Mouse (Mus musculus) testis, postnatal 10 days (tissue): ENCODE data around the gene Zfp266.
"Not testable (repeated sequence)": the region's sequence is repeated elsewhere in the genome, so short reads cannot be mapped to it uniquely, and the experiment has no call there.

ENCODE experiments used
- DNase-seq: peaks from one replicate; pipeline ENCODE4 v3.0.0; 2021; ENCODE audit warnings: low spot score

Zfp266 gene

DNA sequence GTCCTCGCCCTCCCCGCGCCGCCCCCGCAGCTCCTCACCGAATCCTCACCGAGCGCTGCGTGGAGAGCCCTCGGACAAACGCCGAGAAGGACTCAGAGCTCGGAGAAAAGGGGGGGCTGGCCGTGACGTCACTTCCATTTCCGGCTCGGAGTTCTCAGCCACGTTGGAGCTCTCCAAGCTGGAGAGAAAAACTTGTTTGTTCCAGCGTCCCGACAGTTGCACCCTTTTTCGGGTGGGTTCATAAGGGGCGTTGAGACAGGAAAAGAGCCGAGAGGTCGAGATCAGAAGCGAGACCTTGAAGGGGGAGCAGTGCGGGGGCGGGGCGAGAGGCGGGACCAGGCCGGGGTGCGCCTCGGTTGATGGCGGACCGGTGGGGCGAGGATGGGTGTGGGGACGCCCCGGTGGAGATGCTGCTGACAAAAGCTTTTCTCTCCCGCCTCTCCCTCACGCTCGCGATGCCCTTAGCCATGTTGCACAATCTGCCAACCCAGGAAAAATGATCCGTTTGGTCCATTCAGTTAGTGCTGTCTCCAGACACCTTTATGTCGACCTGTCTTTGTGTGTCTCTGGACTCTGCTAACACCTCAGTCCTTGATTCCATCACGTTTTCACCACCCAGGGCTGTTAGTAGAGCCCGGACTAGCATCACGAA is at the start of gene Zfp266:
Gene Zfp266, minus strand, starts transcription at position 112 of the 652 bp plus-strand sequence.
- DNase-seq = peak; percentile 95

DNA sequence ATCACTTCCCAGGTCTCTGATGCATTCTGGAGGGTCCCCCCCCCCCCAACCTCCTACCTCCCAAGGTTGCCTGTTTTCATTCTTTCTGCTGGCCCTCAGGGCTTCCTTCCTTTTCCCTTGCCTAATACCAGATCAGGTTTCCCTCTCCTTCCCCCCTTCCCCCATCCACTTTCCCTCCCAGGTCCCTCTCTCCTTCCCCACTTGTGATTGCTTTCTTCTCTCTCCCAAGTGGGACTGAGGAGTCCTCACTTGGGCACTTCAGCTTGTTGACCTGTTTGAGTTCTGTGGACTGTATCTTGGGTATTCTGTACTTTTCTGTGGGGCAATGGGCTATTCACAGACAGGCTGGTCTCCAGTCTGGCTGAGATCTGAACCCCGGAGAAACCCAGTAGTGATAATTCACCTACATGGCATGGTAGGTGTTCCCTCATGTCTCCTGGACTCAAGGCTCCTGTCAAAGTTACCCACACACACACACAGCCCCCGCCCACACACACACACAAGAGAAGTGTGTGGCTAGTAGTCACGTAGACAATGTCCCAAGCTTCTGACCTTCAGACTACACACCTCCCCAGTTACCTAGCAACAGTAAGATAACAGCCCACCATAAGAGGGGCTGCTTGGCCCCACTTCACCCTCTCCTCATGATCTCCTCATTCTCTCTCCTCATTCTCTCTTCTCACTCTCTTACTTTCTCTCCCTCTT is 44.3 kb upstream of the Zfp266 start:
- DNase-seq = not testable (repeated sequence)

DNA sequence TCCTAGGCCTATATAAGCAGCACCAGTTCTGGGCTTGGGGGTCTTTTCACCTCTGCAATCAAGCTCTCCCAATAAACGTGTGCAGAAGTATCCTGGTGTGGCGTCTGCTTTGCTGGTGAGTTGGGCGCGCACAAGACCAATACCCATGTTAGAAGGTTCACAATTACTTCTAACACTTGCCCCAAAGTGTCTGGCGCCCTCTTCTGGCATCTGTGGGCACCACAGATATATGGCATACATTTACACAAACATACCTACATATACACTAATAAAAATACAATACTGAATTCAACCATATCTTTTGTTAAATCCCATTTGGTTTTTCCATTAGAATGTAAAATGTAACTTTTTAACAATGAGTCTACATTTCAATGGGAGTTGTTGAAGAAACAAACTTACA is 41.0 kb upstream of the Zfp266 start:
- DNase-seq = no peak

DNA sequence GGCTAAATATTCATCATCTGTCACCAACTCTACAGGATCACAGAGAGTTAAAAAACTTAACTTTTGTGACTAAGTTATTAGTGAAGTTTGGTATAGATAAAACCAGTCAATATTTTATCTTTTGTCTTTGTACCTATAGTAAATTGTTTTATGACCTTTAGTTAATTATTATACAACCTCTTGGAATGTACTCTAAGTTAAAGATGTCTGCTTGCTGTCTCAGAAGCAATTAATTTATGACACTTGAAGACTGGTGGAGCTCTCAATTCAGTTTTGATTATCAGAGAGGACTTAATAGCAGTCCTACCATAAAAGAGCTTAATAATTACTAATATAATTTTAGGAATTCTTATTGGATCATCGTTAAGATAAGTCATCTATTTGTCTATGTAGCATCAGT is 31.5 kb upstream of the Zfp266 start:
- DNase-seq = no peak

DNA sequence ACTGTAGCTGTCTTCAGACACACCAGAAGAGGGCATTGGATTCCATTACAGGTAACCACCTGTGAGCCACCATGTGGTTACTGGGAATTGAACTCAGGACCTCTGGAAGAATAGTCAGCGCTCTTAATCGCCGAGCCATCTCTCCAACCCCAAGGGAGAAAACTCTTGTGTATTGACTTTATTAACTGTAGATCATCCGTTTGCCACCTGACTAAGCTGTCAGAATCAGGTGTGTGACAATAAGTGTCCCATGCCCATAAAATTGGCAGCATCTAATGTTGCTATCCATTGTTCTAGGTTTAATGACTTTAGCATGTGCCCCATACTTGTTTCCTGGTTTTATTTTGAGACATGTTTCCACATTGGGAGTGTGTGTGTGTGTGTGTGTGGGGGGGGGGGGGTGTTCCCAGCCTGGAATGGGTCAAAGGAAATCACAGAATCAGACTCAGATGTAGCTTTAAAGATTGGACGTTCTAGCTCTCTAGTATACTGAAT is 30.6 kb upstream of the Zfp266 start:
- no peak for DNase-seq

DNA sequence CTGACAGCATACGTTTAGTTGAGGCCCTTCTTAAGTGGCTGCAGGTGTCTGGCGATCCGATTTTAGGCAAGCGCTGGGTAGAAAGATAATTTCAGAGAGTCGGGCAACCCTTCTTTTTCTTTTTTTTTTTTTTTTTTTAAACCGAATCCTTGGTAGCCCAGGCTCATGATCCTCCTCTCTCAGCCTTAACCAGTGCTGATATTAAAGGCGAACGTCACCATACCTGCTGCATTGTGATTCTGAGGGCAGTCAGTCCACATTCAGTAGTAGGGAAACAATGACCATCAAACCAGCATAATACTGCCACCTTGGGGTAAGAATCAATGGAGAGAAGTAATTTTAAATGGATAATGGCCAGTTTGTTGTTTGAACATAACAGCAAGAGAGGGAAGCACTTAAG is 23.9 kb upstream of the Zfp266 start:
- DNase-seq = no peak

DNA sequence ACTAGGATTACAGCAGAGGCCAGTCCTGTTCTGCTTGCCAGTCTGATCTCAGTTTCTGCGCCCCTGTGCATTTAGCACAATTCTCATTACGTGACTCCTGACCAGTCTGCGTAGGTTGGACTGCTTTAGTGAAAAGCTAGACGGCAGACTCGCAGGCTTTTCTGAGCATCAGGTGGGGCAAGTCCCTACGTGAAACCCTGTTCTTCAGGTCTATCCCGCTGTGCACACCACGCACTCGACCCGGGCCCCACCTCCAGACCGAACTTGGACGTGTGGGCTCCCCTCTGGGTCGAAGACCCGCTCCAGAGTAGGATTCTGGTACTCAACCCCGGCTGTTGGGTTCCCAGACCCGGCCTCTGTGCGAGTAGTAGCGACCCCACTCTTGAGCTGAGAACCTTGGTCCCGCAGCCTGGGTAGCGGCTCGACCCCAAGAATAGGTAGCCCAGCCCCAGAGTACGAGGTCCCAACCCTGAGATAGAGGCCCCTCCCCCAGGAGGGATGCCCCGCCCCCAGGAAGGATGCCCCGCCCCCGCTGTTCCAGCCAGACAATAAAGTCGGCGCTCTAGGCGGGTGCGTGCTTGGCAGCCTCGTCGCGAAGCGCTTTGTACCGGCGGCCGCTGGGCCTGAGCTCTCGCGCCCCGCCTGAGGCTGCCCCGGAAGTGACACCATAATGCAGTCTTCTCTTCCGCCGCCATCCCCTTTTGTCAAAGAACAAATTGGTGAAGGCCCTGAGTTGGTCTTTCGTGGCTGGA is 23.0 kb upstream of the Zfp266 start:
- DNase-seq = peak; percentile 93

DNA sequence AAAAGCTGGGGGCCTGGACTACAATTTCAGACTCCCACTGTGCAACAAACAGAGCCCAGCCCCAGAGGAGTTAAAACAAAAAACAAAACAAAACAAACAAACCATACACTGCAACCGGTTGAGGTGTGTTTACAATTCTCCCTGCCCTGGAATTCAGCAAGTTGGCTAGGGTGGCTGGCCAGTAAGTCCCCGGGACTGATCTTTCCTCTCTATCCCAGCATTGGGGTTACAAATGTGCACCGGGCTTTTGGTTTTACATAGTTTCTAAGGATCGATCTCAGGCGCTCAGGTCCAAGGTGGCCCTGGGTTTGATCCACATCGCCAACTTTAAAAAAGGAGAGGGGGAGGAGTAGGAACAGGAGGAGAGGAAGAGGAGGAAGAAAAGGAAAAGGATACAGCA is 22.3 kb upstream of the Zfp266 start:
- DNase-seq = no peak

DNA sequence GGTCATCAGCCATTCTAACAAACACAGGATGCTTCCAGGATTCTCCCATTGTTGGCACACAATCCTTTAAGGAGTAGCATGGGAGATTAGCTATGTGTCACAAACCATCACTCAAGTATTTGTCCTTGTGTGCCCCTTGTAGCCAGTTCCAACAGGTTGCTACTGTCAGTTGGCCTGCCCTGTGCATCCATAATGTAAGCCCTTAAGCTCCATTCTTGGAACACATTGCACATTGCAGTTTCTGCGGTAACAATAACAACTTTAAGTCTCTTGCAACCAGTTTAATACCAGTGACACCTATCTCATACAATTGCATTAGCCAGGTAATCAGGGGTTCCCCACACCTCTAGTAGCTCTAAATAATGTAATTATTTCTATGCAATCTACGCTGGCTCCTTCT is 15.4 kb upstream of the Zfp266 start:
- no peak for DNase-seq

DNA sequence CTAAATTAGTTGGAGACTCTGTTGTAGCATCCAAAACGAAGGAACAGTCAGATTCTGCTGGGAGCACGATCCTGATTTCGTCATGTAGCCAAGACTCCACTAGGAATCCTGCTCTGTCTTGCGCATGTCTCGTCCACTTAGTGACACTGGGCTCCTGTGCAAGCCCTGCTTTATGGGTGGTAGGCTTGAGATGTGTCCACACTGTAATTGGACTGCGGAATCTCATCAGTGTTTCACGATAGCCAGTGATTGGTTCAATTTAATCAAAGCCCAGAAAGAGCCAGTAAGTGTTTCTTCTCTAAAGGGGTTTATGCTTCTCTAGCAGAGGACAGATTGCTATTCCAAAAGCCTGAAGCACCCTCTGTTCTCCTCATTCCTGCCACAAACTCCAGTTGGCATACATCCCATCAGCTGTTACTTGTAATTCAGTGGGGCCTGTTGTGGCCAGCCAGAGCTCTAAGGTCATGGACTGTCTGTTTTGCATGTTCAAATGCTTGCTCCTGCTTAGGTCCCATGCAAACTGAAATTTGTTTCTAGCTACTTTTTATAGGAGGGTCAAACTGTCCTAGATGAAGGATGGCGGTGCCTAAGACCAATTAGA is 13.2 kb upstream of the Zfp266 start:
- DNase-seq = no peak

DNA sequence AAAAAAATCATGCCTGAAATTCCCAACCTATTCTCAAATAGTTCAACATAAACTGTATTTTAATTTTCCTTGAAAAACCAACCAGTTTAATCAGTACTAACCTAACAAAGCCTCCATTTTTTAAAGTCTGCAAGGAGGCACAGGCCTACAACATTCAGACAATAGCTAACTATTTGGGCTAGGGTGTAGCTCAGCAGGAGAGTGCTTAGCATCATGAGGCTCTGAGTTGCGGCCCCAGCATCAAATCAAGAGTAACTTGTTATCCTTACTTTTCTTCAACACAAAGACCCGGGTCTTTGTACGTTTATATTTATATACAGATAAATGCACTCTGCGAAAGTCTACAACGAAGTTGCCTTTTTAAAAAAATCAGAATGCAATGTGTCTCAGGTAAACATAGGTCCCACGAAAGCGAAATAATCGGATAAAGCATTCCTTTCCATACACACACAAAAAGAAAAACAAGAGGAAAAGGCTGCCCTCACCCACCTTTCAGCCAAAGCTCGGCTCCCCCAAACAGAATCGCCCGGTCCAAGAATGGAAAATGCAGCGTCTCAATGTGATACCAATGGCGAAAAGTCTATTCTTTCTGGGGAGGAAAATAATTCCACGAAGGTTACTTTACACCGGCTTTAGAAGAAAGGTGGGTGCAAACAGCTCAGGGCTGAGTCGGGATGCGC is 546 bp downstream of the Zfp266 start:
- no peak for DNase-seq

DNA sequence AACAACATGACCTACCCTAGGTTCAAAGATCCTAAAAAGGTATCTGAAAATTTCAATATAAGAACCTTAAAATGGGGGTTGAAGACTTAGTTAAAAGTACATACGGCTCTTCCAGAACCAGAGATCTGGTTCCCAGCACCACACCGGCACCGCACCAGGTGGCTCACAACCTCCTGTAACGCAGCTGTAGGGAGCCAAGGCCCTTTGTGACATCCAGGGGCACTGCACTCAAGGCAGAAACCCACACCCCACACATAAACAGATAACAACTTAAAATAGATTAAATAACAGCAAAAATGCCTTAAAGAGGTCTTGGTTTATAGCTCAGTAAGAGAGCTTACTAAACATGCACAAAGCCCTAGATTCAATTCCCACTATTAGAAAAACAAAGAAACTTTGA is 1.3 kb downstream of the Zfp266 start:
- DNase-seq = no peak

DNA sequence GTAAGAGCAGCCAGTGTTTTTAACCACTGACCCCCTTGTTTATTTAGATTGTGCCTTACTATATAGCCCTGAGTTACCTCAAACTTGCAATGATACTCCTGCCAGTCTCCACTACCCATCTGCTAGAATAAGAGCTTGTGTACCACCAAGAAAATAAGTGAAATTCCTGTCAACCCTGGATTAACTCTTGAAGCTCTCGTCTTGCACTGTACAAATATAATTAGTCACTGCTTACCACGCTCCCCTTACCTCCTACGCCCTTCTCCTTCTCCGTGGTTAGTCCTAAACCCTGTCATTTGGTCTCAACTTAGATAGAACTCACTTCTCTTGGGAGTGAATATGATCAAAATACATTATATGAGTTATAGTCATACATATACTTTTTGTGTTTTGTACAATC is 2.5 kb downstream of the Zfp266 start:
- DNase-seq = no peak

DNA sequence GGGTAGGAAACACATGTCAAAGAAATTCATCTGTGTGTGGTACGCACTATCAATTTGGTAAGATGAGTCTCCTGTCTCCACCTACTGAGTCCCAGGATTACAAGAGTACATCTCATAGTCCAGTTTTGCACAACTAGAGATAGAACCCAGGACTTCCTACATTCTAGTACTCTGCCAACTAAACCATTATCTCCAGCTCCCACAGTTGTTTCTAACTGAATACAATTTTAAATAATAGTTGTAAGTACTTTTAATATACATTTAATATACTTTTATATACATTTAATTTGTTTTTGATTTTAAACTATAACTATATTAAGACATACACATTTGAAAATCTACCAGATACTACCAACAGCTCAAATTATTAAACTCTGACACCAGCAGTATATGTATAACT is 3.5 kb downstream of the Zfp266 start:
- DNase-seq = no peak

DNA sequence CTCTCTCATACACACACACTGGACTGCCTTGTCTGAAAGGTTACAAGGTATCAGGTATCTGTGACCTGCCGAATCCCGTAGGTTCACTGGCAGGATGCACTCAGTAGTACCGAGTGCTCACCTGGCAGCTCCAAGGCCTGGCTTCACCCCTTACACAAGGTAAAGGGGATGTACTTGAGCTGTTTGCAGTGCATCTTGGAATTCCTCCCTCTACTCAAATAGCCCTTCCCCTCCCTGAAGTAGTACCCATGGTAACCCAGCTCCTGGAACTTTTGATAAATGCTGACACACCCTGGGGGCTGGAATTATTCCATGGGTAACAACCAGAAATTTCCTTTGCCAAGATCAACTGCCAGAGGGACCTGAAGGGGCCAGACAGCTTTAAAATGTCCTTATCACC is 7.2 kb downstream of the Zfp266 start:
- DNase-seq = no peak

DNA sequence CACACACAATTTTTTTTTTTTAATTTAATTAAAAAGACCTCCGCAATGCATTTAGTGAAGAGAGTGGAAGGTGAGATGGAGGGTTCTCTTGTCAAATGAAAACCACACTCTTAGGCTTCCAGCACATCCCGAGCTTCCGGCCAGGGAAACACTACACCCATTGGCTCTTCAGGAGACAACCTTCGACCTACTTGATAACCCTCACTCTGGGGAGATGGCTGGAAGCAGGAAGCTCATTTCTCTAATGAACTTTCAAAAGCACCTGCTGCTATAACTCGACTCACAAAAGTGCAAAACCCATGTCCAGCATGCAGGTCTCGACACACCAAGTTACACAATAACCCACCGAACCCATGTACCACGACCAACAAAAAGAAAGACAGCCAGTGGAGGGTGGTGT is 8.5 kb downstream of the Zfp266 start:
- no peak for DNase-seq

DNA sequence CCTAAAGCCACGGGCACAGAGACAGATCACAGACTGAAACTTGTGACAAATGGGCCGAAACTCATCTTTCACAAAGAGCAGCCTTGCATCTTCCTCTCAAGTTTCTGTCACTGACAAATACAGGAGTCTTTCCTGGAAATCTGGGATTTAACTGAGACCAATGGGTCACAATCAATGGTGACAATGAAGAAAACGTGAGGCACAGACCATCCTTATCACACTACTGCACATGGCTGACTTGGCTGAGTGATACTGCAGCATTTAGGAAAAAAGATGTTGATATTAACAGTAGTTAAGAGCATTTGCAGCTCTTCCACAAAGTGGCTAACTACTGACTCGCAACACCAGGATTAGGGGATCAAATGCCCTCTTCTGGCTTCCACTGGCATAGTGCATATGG is 9.6 kb downstream of the Zfp266 start:
- no peak for DNase-seq

DNA sequence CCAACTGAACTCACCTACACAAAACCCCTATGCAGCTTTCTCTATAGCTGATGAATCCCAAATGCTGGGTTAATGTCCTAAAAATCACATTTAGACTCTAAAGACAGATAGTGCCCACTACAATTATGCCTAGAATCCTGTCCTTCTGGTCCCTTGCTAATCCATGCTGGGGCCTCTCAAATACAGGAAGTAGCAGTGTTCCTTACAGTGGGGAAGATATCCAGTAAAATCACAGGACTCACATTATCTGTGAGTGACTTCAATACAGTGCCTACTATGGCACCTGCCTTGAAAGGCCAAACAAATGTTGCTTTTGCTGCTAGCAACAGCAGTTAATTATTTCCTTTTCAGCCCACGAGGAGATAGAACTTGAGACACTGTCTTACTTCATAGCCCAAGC is 10.9 kb downstream of the Zfp266 start:
- DNase-seq = no peak

DNA sequence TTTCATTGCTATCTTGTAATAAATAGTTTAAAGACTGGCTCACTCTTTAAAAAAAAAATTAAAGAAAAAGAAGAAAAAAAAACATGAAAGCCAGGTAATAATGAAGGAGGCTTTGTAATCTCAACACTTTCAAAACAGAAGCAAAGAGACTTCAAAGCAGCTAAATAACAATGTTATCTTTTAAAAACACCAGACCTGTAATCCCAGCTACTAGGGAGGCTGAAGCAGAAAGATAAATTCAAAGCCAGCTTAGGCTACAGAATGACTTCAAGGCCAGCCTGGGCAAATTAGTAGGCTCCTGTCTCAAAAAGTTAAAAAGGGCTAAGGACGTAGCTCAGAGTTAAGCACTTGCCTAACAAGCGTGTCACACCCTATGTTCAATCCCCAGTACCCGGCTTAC is 11.5 kb downstream of the Zfp266 start:
- DNase-seq = no peak

DNA sequence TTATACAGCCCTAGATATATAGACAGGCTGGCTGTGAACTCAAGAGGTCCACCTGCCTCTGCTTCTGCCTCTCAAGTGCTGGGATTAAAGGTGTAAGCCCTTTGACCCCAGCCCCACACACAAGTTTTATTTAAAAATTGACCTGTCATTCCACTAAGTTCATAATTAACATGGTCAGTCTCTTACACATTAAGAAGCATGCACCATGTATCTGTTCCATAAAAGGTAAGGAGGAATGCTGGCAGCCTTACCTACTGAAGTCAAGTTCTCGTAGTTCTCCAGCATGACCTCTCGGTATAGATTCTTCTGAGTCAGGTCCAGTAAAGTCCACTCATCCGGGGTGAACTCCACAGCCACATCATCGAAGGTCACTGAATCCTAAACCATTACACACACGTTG is 16.4 kb downstream of the Zfp266 start:
- no peak for DNase-seq

DNA sequence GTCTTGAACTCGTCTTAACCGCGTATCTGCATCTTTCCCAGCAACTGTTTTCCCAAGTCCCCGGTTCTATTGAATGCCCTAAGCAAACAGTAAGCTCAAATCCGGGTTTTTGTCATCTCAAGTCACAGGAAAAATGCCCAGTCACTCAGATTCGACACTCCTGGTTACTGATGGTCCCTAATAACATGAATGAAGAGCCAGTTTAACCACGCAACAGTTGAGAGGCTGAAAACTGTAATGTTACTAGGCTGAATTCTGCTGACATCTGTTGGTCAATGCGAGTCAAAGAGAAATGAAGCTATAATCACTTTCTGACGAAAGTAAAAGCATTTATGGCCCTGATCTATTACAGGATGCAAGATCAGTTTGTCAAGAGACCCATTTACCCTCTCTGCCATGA is 27.9 kb downstream of the Zfp266 start:
- DNase-seq = no peak
